Mouse (Mus musculus): Measurements from ENCODE around the gene Nipsnap1. TPM values are rescaled to one million over a fixed set of nuclear protein-coding genes. Genes with fewer than 3 reads are reported as not detected.
A peak's percentile ranks its signal among the peaks of the same experiment; 100 is the strongest.

Gene Nipsnap1
- total and polyA plus RNA-seq, 3 experiments, result 53.5 to 97.9 (median 79.3) TPM

DNA sequence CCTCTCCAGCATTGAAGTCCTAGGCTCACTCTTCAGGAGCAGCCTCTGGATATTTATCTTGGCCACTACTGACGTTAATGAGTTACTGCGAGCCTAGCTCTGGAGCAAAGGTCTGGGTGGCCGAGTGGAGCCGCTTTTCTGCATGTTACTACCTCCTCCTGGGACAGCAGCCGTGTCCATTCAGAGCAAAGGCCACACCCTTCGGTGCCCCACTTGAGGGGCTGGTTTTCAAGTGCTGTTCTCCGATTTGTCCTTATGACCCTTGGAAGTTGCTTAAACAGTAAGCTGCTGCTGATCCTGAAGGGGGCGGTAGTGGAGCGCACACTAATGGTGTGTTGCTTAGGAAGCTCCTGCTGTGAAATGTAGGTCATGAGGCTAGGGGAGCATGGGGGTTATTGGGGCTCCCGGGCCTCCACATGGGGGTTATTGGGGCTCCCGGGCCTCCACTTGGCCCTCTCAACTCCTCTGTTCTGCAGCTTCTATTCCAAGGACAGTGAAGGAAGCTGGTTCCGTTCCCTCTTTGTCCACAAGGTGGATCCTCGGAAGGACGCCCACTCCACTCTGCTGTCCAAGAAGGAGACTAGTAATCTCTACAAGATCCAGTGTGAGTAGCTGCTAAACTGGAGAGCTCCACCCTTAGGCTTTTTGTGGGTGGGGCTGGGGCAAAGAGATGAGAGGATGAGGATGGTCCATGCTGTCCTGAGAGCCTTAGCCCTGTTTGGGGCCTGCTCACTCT is 9.3 kb downstream of the Nipsnap1 start (continued):
- TF ChIP-seq JUN (IDR thresholded peaks at IDR 0.05; ENCODE audit: insufficient read depth, low read depth, low read length), result no peak
- TF ChIP-seq NELFE (IDR thresholded peaks at IDR 0.05; ENCODE audit: low read depth, low read length), result peak; percentile 58; the same call in 1 of the 2 replicates

- Histone ChIP-seq H3K27me3 (replicated peaks) (no peaks in the 10 kb centered on the region), H3K4me3 (replicated peaks in 1 of 3; ENCODE audit: low read depth in 2 of 3, low read length in 2 of 3, poor library complexity in 1 of 3) (no peak overlapping the region), H3K27ac (ENCODE audit: insufficient read depth, low read depth) (no peak overlapping the region), H3K4me1 (ENCODE audit: control insufficient read depth in 1 of 2, insufficient read depth in 2 of 2) (peaks cover 11 to 42% of the 10 kb centered on the region in 2 experiments), H3K9ac (ENCODE audit: insufficient read depth, low read depth) (no peak overlapping the region), H3K4me2 (ENCODE audit: insufficient read depth, low read depth, poor library complexity, severe bottlenecking) (no peak overlapping the region), H3K9me3 (replicated peaks; ENCODE audit: low read length) (no peaks in the 10 kb centered on the region), H3K79me2 (replicated peaks; ENCODE audit: control insufficient read depth, extremely low read depth, insufficient read depth, poor library complexity, severe bottlenecking) (peaks cover 3% of the 10 kb centered on the region; the same call in 1 of the 2 replicates), H3K36me3 (replicated peaks in 1 of 2; ENCODE audit: control insufficient read depth in 1 of 2, insufficient read depth in 1 of 2, low read length in 1 of 2) (peaks cover 43 to 66% of the 10 kb centered on the region in 2 experiments)
- TF ChIP-seq SMC3 (IDR thresholded peaks at IDR 0.05; ENCODE audit: low read depth, low read length), result peak; percentile 85
- no peak for TF ChIP-seq UBTF (IDR thresholded peaks at IDR 0.05; ENCODE audit: low read depth, low read length)
- no peak for TF ChIP-seq NRF1 (IDR thresholded peaks at IDR 0.05; ENCODE audit: low read depth, low read length)
- TF ChIP-seq JUN (IDR thresholded peaks at IDR 0.05; ENCODE audit: insufficient read depth, low read depth, low read length), result no peak
- 0 out of 2 replicates have a peak, but pooled peaks have one; percentile 45 for TF ChIP-seq NELFE (IDR thresholded peaks at IDR 0.05; ENCODE audit: low read depth, low read length)
- no peak for TF ChIP-seq ZC3H11A (IDR thresholded peaks at IDR 0.05; ENCODE audit: low read depth, low read length)
- no peak for TF ChIP-seq CHD1 (IDR thresholded peaks at IDR 0.05; ENCODE audit: low read depth, low read length)
- TF ChIP-seq RAD21 (IDR thresholded peaks at IDR 0.05; ENCODE audit: low read depth, low read length), result peak; percentile 67
- TF ChIP-seq CTCF (conservative IDR thresholded peaks at IDR 0.05 in 1 of 2, IDR thresholded peaks at IDR 0.05 in 1 of 2; ENCODE audit: low read depth in 2 of 2, low read length in 2 of 2), result peak; percentile 78 to 86
- TF ChIP-seq SIN3A (IDR thresholded peaks at IDR 0.05; ENCODE audit: low read length), result no peak
- no peak for TF ChIP-seq MEF2A (IDR thresholded peaks at IDR 0.05; ENCODE audit: borderline replicate concordance, low read depth, low read length)
- no peak for TF ChIP-seq KAT2A (IDR thresholded peaks at IDR 0.05; ENCODE audit: insufficient replicate concordance, low read length)
- no peak for TF ChIP-seq RCOR1 (conservative IDR thresholded peaks at IDR 0.05; ENCODE audit: low read depth, low read length)
- peak; percentile 89 for TF ChIP-seq MAX (IDR thresholded peaks at IDR 0.05; ENCODE audit: low read length)
- no peak for TF ChIP-seq GABPA (IDR thresholded peaks at IDR 0.05; ENCODE audit: insufficient replicate concordance, low read depth, low read length)
- TF ChIP-seq MAZ (IDR thresholded peaks at IDR 0.05; ENCODE audit: low read depth, low read length), result no peak
- no peak for TF ChIP-seq ZNF384 (IDR thresholded peaks at IDR 0.05; ENCODE audit: low read depth, low read length)
- TF ChIP-seq E2F4 (IDR thresholded peaks at IDR 0.05; ENCODE audit: insufficient replicate concordance, low read depth, low read length), result no peak
- no peak for TF ChIP-seq POLR2A (IDR thresholded peaks at IDR 0.05; ENCODE audit: low read depth, low read length)
- peak; percentile 88 for TF ChIP-seq MYC (IDR thresholded peaks at IDR 0.05; ENCODE audit: low read depth, low read length)
- TF ChIP-seq PAX5 (IDR thresholded peaks at IDR 0.05; ENCODE audit: low read length), result no peak
- no peak for TF ChIP-seq TCF12 (IDR thresholded peaks at IDR 0.05; ENCODE audit: low read depth, low read length)
- no peak for TF ChIP-seq CHD2 (IDR thresholded peaks at IDR 0.05; ENCODE audit: low read length)
- no peak for TF ChIP-seq ETS1 (conservative IDR thresholded peaks at IDR 0.05; ENCODE audit: low read depth, low read length)
- no peak for TF ChIP-seq TBP (conservative IDR thresholded peaks at IDR 0.05; ENCODE audit: low read depth, low read length)
- no peak for TF ChIP-seq ELF1 (IDR thresholded peaks at IDR 0.05; ENCODE audit: low read depth, low read length)
- TF ChIP-seq HCFC1 (IDR thresholded peaks at IDR 0.05; ENCODE audit: low read depth, low read length), result peak; percentile 12; the same call in 1 of the 2 replicates
- no peak for TF ChIP-seq ZKSCAN1 (IDR thresholded peaks at IDR 0.05; ENCODE audit: borderline replicate concordance, low read depth, low read length)
- no peak for TF ChIP-seq EP300 (IDR thresholded peaks at IDR 0.05; ENCODE audit: low read length)
- peak; percentile 68; the same call in 1 of the 2 replicates for TF ChIP-seq MAFK (IDR thresholded peaks at IDR 0.05; ENCODE audit: insufficient replicate concordance, low read length)
- no peak for TF ChIP-seq IRF4 (IDR thresholded peaks at IDR 0.05; ENCODE audit: low read depth, low read length)
- no peak for TF ChIP-seq POLR2AphosphoS2 (IDR thresholded peaks at IDR 0.05; ENCODE audit: low read depth, low read length)
- dilution Hi-C loops (cut with MboI; ENCODE audit: extremely low pct_ligation_motif_present, extremely low pct_unique_long_range_greater_than_20kb, low sequenced_read_pairs) (no loop called here), in situ Hi-C loops (cut with MboI; ENCODE audit: low pct_ligation_motif_present, low pct_unique_long_range_greater_than_20kb, low sequenced_read_pairs) (no loop called here)
- DNase-seq (ENCODE audit: extremely low read depth), result no peak
These were observed 11.7 kb downstream of the Nipsnap1 start for GRCm38 (mm10) chr11:4885385-4885903.

All from CH12.LX (cell line).